15 mouse cellular contexts compared by ENCODE assay signal in genomic region chr3:131068000-131068399, GRCm38 (mm10).
"Had no signal": no experiment of that assay in that cellular context is flagged by ENCODE, and none has a peak within 500 bp of the region (broad histone marks: within the 10 kb centered on the region; RNA-seq: fewer than 3 reads in every experiment).

No protein-coding gene starts in this region.

- H3K4me3 ChIP-seq: kidney, embryonic 15.5 days; limb, embryonic 13.5 days; neural tube, embryonic 13.5 days; stomach, embryonic 15.5 days had no signal

- H3K9ac ChIP-seq: kidney, embryonic 15.5 days; limb, embryonic 13.5 days; liver, embryonic 14.5 days; neural tube, embryonic 13.5 days; stomach, embryonic 15.5 days had no signal

- H3K36me3 ChIP-seq: kidney, embryonic 15.5 days; limb, embryonic 13.5 days; neural tube, embryonic 13.5 days; stomach, embryonic 15.5 days had no signal

- H3K4me1 ChIP-seq: stomach, embryonic 15.5 days had no signal

- ATAC-seq: intestine, embryonic 16.5 days; lung, postnatal 0 days; midbrain, embryonic 16.5 days had no signal

- H3K27me3 ChIP-seq: kidney, embryonic 15.5 days; limb, embryonic 13.5 days; stomach, embryonic 15.5 days had no signal

- H3K27ac ChIP-seq: kidney, embryonic 15.5 days; limb, embryonic 13.5 days; liver, embryonic 14.5 days; neural tube, embryonic 13.5 days; stomach, embryonic 15.5 days had no signal

- H3K9me3 ChIP-seq: kidney, embryonic 15.5 days; limb, embryonic 13.5 days; neural tube, embryonic 13.5 days; stomach, embryonic 15.5 days had no signal

- H3K4me2 ChIP-seq: kidney, embryonic 15.5 days; limb, embryonic 13.5 days; midbrain, embryonic 11.5 days; neural tube, embryonic 13.5 days; stomach, embryonic 15.5 days had no signal

- DNase-seq: kidney, adult 2 months; kidney, postnatal 14 days; layer of hippocampus, adult 9-11 months; lung, adult 18-20 months; lung, postnatal 4 days; right cerebral cortex, postnatal 14 days had no signal
